Mouse (Mus musculus) lung, postnatal 0 days (tissue): Measurements from ENCODE around the gene Nutm1. TPM values are rescaled to one million over a fixed set of nuclear protein-coding genes. Genes with fewer than 3 reads are reported as not detected.

Experiments used
- ATAC-seq: fragments of 200-750 bp; cut with Nextera tagmentation; 2 replicates; pipeline ENCODE4 v1.8.0; 2017; ENCODE audit warnings: moderate library complexity
- DNase-seq: peaks from one replicate; pipeline ENCODE4 v3.0.0-alpha.2; 2016; ENCODE audit warnings: low spot score
- H3K27ac ChIP-seq: fragments of 300-500 bp; sonication (generic); 2 replicates; pipeline ENCODE4 v1.5.1; 2014; ENCODE audit warnings: antibody characterized with exemption, mild to moderate bottlenecking, low read length, mixed read lengths
- H3K27me3 ChIP-seq: fragments of 300-500 bp; sonication (generic); replicated peaks from 2 replicates; pipeline ENCODE4 v1.6.1; 2014; ENCODE audit warnings: low read length, mixed read lengths; ENCODE audit not compliant: insufficient read depth
- H3K36me3 ChIP-seq: fragments of 300-500 bp; sonication (generic); 2 replicates; pipeline ENCODE4 v1.6.1; 2014; ENCODE audit warnings: low read length, mixed read lengths; ENCODE audit not compliant: insufficient read depth
- H3K4me1 ChIP-seq: fragments of 300-500 bp; sonication (generic); 2 replicates; pipeline ENCODE4 v1.6.1; 2014; ENCODE audit warnings: antibody characterized with exemption, low read depth, low read length, mixed read lengths; ENCODE audit not compliant: insufficient read depth
- H3K4me2 ChIP-seq: fragments of 300-500 bp; sonication (generic); replicated peaks from 2 replicates; pipeline ENCODE4 v1.6.1; 2014; ENCODE audit warnings: low read depth, mild to moderate bottlenecking, low read length, moderate library complexity, mixed read lengths
- H3K4me3 ChIP-seq: fragments of 300-500 bp; sonication (generic); 2 replicates; pipeline ENCODE4 v1.5.1; 2014; ENCODE audit warnings: low read depth, low read length
- H3K9ac ChIP-seq: fragments of 300-500 bp; sonication (generic); replicated peaks from 2 replicates; pipeline ENCODE4 v1.6.1; 2014; ENCODE audit warnings: low read depth, mild to moderate bottlenecking
- H3K9me3 ChIP-seq: fragments of 300-500 bp; sonication (generic); 2 replicates; pipeline ENCODE4 v1.6.1; 2016; ENCODE audit warnings: low read length, mixed read lengths
- CTCF ChIP-seq: IDR thresholded peaks from 2 replicates; pipeline ENCODE4 v1.5.1; 2016; ENCODE audit warnings: antibody characterized with exemption, mild to moderate bottlenecking
- EP300 ChIP-seq: IDR thresholded peaks from 2 replicates; pipeline ENCODE4 v1.6.1; 2016; ENCODE audit warnings: antibody characterized with exemption, mild to moderate bottlenecking, control low read depth
- WGBS: fragments of 180-500 bp; shearing (Covaris S2); extraction: QIAGEN DNeasy Blood & Tissue Kit; methylation state at CpG from one replicate; pipeline ENCODE4 v1.1.7; 2014; 5-methylcytosine and 5-hydroxymethylcytosine counted together
- polyA plus RNA-seq: library from polyadenylated mRNA; unstranded; fragments of >200 nt; fragmentation: Nextera tagmentation; extraction: Ambion mirVana; gene quantifications from 2 replicates; pipeline ENCODE4 v1.2.1, GENCODE M21; 2015

The Nutm1 gene
- polyA plus RNA-seq, 1 experiment from 2014 or later: 0.02 TPM

DNA sequence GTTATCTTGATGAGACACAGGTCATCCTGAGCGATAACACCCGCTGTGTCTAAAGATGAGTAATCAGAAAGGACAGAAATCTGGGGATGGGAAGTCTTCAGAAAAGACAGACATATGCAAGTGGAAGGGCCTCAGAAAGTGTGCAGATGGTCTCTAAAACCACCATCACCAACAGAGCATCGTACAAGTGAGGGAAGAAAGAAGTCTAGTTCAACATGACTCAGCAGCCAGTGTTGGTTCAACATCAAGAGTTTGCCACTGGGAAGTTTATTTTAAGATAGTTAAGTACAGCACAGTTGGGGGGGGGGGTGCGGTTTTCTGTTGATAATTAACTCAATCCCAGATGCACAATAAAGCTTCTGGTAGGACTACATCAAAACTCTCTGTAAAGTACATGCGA, 38.2 kb downstream of the Nutm1 start:
- H3K27me3 ChIP-seq: no peaks in the 10 kb centered on the region
- H3K4me2 ChIP-seq: no peak overlapping the region
- WGBS: 73% methylated on average over 5 of the region's 5 CpGs
- no peak overlapping the region for H3K9ac ChIP-seq
- DNase-seq (no peak), ATAC-seq (no peak)
- no peaks in the 10 kb centered on the region for H3K9me3 ChIP-seq
- no peaks in the 10 kb centered on the region for H3K36me3 ChIP-seq
- no peak overlapping the region for H3K27ac ChIP-seq
- no peaks in the 10 kb centered on the region for H3K4me1 ChIP-seq
- no peak overlapping the region for H3K4me3 ChIP-seq
- TF ChIP-seq CTCF: no peak
- TF ChIP-seq EP300: no peak

DNA sequence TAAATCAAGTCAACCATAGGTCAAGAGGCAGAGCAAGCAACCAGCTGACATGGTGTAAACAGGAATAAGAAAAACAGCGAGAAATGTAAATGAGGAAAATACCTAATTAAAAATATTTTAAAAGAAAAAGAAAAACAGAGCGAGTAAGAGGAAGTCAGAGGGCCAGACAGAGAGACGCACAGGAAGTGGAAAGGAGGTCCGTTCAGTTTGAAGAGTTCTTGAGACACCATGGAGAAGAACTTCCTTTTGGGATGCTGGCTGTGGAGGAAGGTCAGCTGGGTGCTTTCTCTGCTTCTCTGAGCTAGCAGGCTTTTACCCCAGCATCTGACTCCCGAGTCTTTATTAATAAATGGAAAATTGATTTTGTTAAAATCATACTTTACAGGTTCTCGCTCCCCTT, 41.5 kb downstream of the Nutm1 start:
- peak; percentile 22 for DNase-seq
- TF ChIP-seq CTCF (no peak), EP300 (no peak)
- 59% methylated on average over 6 of the region's 6 CpGs for WGBS
- H3K4me1 ChIP-seq: no peaks in the 10 kb centered on the region
- no peak overlapping the region for H3K9ac ChIP-seq
- H3K27ac ChIP-seq: no peak overlapping the region
- no peaks in the 10 kb centered on the region for H3K27me3 ChIP-seq
- no peaks in the 10 kb centered on the region for H3K9me3 ChIP-seq
- H3K36me3 ChIP-seq: no peaks in the 10 kb centered on the region
- H3K4me2 ChIP-seq: no peak overlapping the region
- ATAC-seq: no peak
- no peak overlapping the region for H3K4me3 ChIP-seq

DNA sequence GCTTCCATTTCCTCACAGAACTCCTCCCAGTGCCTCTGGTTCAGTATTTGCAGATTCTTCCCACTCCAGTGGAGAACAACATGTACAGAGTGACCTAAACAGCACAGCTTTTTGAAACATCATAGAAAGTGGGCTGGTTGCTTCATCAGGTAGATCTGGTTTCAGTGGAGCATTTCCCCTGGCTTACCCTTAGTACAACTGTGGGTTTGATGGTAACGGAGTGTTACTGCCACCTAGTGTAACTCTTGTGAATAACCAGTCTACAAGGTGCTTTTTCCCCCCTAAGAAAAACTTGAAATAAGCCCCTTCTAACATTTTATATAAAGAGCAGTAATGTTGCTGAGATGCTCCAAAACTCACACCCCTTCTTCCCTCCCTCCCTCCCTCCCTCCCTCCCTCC, 43.1 kb downstream of the Nutm1 start:
- H3K36me3 ChIP-seq: no peaks in the 10 kb centered on the region
- H3K4me3 ChIP-seq: no peak overlapping the region
- no peaks in the 10 kb centered on the region for H3K9me3 ChIP-seq
- no peaks in the 10 kb centered on the region for H3K27me3 ChIP-seq
- TF ChIP-seq EP300 (no peak), CTCF (peak; percentile 68)
- H3K4me1 ChIP-seq: no peaks in the 10 kb centered on the region
- H3K9ac ChIP-seq: no peak overlapping the region
- no peak overlapping the region for H3K4me2 ChIP-seq
- ATAC-seq: peak; percentile 43
- WGBS: 0% methylated on average over 1 of the region's 1 CpGs
- H3K27ac ChIP-seq: no peak overlapping the region
- DNase-seq: peak; percentile 59

DNA sequence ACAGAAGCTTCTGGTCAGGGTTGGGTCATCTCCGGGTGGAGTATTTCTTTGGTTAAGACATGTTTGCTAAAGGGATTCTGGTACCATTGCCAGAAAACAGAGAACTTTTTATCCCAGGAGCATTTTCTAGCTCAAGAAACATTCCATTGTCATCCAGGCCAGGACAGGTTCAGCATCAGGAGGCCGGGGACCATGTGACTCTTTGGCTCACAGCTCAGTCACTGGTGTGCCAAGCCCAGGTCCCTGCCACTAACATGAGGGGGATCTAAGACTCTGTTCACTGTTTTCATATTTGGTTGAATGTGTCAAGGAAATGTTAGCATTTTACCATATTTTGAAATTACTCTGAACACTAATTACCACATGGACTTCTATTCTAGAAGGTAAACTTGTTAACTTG, 48.4 kb downstream of the Nutm1 start:
- no peak overlapping the region for H3K4me3 ChIP-seq
- H3K4me1 ChIP-seq: no peaks in the 10 kb centered on the region
- TF ChIP-seq EP300 (no peak), CTCF (no peak)
- no peaks in the 10 kb centered on the region for H3K9me3 ChIP-seq
- 82% methylated on average over 2 of the region's 2 CpGs for WGBS
- no peak overlapping the region for H3K27ac ChIP-seq
- no peak overlapping the region for H3K4me2 ChIP-seq
- no peaks in the 10 kb centered on the region for H3K36me3 ChIP-seq
- DNase-seq (no peak), ATAC-seq (no peak)
- H3K27me3 ChIP-seq: no peaks in the 10 kb centered on the region
- H3K9ac ChIP-seq: no peak overlapping the region

DNA sequence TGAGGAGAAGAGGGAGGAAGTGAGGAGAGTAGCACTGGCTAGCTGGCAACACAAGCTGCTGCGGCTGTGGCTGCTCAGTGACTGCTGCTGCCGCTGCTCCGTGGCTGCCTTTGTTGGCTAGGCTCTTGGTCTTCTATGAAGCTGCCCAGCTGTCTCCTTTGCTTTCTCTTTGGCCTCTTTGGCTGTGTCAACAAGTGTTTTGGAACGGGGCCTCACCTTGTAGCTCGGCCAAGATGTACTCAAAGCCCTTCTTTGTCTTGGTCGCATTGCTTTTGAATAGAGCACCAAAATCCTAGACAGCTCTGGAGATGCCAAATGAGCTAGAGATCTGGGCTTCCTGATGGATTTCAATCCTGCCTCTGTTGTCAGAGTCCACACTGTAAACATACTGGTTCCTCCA, 48.9 kb downstream of the Nutm1 start:
- WGBS: 54% methylated on average over 6 of the region's 6 CpGs
- TF ChIP-seq CTCF (no peak), EP300 (no peak)
- Histone ChIP-seq H3K9me3 (no peaks in the 10 kb centered on the region), H3K4me3 (no peak overlapping the region), H3K27ac (no peak overlapping the region), H3K9ac (no peak overlapping the region), H3K27me3 (no peaks in the 10 kb centered on the region), H3K4me1 (no peaks in the 10 kb centered on the region), H3K36me3 (no peaks in the 10 kb centered on the region), H3K4me2 (no peak overlapping the region)
- DNase-seq (peak; percentile 24), ATAC-seq (no peak)

DNA sequence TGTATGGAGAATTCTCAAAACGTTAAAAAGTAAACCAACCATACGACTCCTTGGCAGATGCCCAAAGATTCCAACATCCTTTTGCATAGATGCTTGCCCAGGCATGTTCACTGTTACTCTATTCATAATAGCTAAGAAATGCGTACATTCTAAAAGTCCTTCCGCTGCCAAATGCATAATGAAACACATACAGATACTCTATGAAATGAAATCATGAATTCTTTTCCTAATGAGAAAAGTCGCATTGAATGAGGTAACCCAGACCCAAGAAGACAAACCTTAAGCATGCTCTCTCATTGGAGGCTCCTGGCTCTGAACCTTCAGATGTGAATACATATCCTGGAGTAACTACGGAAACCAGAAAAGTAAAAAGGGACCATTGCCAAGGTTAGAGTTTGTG, 56.0 kb downstream of the Nutm1 start:
- 46% methylated on average over 6 of the region's 6 CpGs for WGBS
- no peak overlapping the region for H3K27ac ChIP-seq
- ATAC-seq (no peak), DNase-seq (no peak)
- H3K9me3 ChIP-seq: no peaks in the 10 kb centered on the region
- H3K4me1 ChIP-seq: no peaks in the 10 kb centered on the region
- H3K4me2 ChIP-seq: no peak overlapping the region
- TF ChIP-seq EP300 (no peak), CTCF (no peak)
- no peak overlapping the region for H3K4me3 ChIP-seq
- H3K27me3 ChIP-seq: no peaks in the 10 kb centered on the region
- no peaks in the 10 kb centered on the region for H3K36me3 ChIP-seq
- H3K9ac ChIP-seq: no peak overlapping the region

Other genes starting within 250 kb of the Nutm1 start
- not detected in 2 replicates for gene Olfr1310, start 246.6 kb downstream of the Nutm1 start, polyA plus RNA-seq
- not detected in 2 replicates for gene Olfr1311, start 234.9 kb downstream of the Nutm1 start, polyA plus RNA-seq
- gene Olfr1312, start 209.1 kb downstream of the Nutm1 start, polyA plus RNA-seq: not detected in 2 replicates
- gene Olfr1313, start 181.4 kb downstream of the Nutm1 start, polyA plus RNA-seq: not detected in 2 replicates
- not detected in 2 replicates for gene Olfr1314, start 162.5 kb downstream of the Nutm1 start, polyA plus RNA-seq
- gene Olfr1315-ps1, start 143.9 kb downstream of the Nutm1 start, polyA plus RNA-seq: not detected in 2 replicates
- not detected in 2 replicates for gene Olfr1316, start 124.3 kb downstream of the Nutm1 start, polyA plus RNA-seq
- gene Olfr1317, start 119.0 kb downstream of the Nutm1 start, polyA plus RNA-seq: not detected in 2 replicates
- 0.05 TPM in 1 of 2 replicates, not detected in the other for gene Olfr1318, start 105.1 kb downstream of the Nutm1 start, polyA plus RNA-seq
- gene Lpcat4, start 19.8 kb downstream of the Nutm1 start, polyA plus RNA-seq: 11.0 and 11.9 TPM in 2 replicates
- 116 and 120 TPM in 2 replicates for gene Nop10, start 2.6 kb upstream of the Nutm1 start, polyA plus RNA-seq
- gene Slc12a6, start 6.5 kb upstream of the Nutm1 start, polyA plus RNA-seq: 9.0 and 9.7 TPM in 2 replicates
- gene Gm21985, start 7.0 kb upstream of the Nutm1 start, polyA plus RNA-seq: not detected in 2 replicates
- 120 and 138 TPM in 2 replicates for gene Emc4, start 108.7 kb upstream of the Nutm1 start, polyA plus RNA-seq
- gene Katnbl1, start 119.9 kb upstream of the Nutm1 start, polyA plus RNA-seq: 22.3 and 24.4 TPM in 2 replicates
- 29.0 and 31.6 TPM in 2 replicates for gene Emc7, start 195.7 kb upstream of the Nutm1 start, polyA plus RNA-seq
- not detected in 2 replicates for gene Chrm5, start 221.5 kb upstream of the Nutm1 start, polyA plus RNA-seq
- gene Aven, start 233.7 kb upstream of the Nutm1 start, polyA plus RNA-seq: 2.4 and 3.0 TPM in 2 replicates